Mouse (Mus musculus) layer of hippocampus, adult 18-20 months (tissue): ENCODE results near the gene Anxa2. TPM values are rescaled to one million over a fixed set of nuclear protein-coding genes. Genes with fewer than 3 reads are reported as not detected.

Source experiments
- DNase-seq, 2 experiments: peaks; one replicate each; pipeline ENCODE4 v3.0.0; 2022; ENCODE audit warnings: low spot score in 2 of 2
- microRNA-seq, 2 experiments: library from miRNA; unstranded; fragments of <30 nt; microRNA quantifications; one replicate each; pipeline ENCODE4 v1.2.0; 2021
- total RNA-seq, 2 experiments: library from RNA; stranded (reverse); gene quantifications; 2 replicates each; pipeline ENCODE4 v1.2.3; 2021

Anxa2 gene
- total RNA-seq, 2 experiments from 2014 or later: 8.7 to 9.2 TPM

DNA sequence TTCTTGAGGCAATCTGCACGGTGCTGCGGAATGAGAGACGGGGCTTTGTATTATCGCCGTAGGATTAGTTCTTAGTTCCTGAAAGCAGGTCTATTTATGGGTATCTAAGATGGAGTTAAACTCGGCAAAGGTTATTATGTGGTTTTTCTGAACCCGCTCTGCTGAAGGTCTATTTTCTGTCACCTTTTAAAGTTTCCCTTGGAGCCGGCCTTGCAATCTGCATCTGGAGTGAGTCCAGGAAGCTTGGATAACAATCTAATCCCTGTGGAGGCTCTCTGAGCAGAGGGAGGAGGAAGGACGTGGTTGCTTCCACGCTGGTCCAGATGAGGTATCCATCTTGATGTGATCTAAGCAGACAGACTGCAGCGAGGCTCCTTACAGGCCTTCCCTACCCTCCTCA lies 53.8 kb downstream of the Anxa2 start:
- no peak for DNase-seq

GRCm38 (mm10) chr9:69508016-69508415 lies 54.6 kb downstream of the Anxa2 start:
- DNase-seq: no peak

- DNase-seq: no peak
Measured at GRCm38 (mm10) chr9:69511881-69512590, 58.6 kb downstream of the Anxa2 start.

DNA sequence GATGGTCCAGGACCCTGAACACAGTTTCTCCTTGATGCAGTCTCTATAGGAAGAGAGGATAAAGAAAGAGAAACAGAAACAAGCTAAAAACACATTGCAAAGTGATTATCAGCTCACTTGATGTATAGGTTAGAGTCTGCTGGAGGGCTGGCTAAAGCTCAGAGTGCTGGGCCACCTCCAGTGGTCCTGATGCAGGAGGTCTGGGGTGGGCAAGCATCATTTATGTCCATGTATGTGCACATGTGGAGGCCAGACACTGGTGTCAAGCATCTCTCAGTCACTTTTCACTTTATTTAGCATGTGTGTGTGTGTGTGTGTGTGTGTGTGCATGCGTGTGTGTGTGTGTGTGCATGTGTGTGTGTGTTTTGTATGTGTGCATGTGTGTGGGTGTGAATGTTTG lies 59.3 kb downstream of the Anxa2 start:
- no peak for DNase-seq

DNA sequence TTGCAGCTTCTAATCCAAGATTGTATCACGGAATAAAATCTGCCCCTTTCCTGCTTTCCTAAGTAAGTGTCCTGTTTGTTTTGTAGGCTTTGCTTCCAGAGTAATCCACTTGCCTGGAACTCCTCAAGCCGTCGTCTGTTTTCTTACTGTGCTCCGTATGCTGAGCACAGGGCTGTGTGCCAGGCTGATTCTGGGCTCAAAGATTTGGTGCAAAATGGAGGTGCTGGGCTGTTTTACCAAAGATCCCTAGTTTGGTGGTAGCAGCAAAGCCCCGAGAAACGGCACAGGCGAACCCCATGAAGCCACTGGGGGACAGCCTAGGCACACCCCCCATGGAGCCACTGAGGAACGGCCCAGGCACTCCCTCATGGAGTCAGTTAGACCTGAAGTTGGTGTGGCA lies 60.8 kb downstream of the Anxa2 start:
- DNase-seq: peak in 1 of 2 experiments; percentile 11

DNA sequence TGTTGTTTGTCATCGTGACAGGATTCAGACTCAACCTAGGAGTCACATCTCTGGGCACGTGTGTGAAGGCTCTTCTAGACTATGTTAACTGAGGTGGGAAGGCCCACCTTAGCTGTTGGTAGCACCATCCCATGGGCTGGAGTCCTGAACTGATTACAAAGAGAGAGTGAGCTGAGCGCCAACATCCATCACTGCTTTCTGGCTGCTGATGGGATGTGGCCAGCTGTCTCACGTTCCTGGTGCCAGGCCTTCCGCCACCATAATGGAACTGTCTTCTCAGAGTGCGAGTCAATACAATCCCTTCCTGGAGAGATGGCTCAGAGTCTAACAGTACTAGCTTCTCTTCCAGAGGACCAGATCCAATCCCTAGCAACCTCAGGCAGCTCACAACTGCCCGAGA lies 62.0 kb downstream of the Anxa2 start:
- no peak for DNase-seq

GRCm38 (mm10) chr9:69517387-69518035 lies 64.1 kb downstream of the Anxa2 start:
- peak; percentile 82 to 87 for DNase-seq

Small RNAs within 50 kb of the gene (microRNA-seq; reads per million reads assigned to microRNA genes)
- gene Mir3109: 0.20 to 0.25 reads per million in 2 experiments

Other genes starting within 250 kb of the Anxa2 start
- 10 to 100 TPM; 10.8 to 11.4 TPM for gene Ice2, start 55.7 kb upstream of the Anxa2 start, total RNA-seq